Mouse (Mus musculus) fibroblast of lung, adult 2 months (primary cell): ENCODE data around the gene Morf4l2.
"Not testable (repeated sequence)": the region's sequence is repeated elsewhere in the genome, so short reads cannot be mapped to it uniquely, and the experiment has no call there.

ENCODE experiments used
- DNase-seq: peaks from one replicate; pipeline ENCODE4 v3.0.0-alpha.2; 2011; ENCODE audit warnings: low read depth

Morf4l2 gene

DNA sequence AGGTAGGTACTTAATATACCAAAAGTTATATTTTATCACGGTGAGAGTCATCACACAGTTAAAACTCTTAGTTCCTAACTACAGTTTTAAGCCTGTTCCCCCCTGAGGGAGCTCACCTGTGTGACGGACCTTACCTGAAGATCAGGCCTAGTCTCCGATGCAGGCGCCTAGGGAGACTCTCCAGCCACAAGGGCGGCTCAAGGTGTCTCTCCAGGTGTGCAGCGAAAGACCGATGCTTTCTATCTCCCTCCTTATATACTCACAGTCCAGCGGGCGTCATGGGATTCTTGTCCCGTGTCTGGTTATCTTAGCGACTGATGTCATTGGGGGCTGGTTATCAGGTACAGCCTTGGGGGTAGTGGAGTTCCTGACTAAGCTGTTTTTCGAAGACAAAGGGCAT lies at the start of gene Morf4l2:
Gene Morf4l2, minus strand, starts transcription at position 232 of the 400 bp plus-strand sequence.
- DNase-seq = no peak

DNA sequence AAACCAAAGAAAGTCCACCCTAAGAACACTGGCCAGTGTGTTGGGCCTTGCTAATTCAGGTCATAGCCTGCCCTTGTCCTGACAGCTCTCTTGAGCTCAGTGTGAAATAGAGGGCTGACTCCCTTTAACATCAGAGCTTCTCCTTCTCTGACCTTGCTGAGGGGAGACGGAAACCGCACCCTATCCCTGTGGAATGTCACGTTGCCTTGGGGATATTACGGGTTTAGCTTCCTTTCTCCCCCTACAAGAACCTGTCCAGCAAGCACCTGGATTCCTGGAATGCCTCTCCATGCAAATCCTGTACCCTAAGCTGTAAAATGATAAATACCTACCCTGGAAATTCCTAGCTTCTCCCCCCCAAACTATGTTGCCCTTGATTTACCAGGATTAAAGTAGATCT lies 46.0 kb upstream of the Morf4l2 start:
- DNase-seq = no peak

DNA sequence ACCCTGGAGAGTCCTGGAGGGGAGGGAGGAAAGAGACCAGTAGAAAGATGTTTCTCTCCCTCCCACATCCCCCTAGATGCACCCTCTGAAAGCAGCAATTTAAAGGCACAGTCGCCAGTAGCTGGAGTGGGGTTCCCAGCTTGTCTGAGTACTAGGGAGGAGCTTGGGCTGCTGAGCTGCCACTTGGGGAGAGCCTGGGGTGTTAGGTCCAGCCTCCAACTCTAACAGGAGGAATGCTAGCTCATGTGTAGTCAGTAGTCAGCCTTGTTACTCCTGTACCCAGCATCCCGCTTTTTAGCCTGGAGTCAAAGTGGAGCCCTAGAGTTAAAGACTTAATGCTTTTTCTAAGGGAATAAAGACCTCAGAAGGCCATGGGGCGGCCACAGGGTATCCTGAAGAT lies 36.6 kb upstream of the Morf4l2 start, which contains the start of gene Glra4:
Gene Glra4, minus strand, starts transcription at position 101 of the 400 bp plus-strand sequence.
- DNase-seq = no peak

DNA sequence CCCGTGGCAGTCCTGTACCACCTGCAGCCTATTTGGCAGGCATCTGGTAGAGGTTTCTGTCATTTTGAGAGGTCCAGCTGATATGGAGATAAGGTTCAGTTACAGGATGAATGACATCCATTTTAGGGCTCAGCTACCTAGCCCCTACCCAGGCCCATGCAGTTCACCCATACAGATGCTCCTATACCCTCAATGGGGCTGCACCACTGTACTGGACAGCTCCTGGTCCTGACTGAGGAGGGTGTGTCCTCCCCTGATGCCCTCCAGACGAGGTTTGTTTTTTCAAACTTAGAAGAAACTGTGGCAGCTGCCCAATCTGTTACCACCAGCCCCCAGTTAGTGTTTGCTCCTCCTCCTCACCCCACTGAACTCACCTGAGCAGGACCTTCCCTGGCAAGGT lies 35.8 kb upstream of the Morf4l2 start:
- DNase-seq = no peak

DNA sequence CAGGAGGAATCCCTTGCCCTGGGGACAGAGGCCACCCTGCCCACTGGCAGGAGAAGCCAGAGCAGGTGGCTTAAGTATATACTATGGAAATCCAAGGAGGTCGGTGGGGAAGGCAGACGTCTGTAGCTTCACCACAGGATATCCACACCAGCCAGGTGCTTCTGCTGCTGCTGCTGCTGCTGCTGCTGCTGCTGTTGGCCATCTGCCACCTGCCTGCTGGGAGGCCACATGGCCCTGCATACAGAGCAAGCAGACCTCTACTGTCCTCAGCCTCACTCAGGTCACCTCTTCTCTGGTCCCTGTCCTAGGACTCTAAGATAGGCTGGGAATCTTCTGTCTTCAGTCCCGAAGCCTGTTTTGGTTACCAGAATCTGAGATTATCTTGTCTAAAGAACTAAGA lies 34.6 kb upstream of the Morf4l2 start:
- DNase-seq = no peak

DNA sequence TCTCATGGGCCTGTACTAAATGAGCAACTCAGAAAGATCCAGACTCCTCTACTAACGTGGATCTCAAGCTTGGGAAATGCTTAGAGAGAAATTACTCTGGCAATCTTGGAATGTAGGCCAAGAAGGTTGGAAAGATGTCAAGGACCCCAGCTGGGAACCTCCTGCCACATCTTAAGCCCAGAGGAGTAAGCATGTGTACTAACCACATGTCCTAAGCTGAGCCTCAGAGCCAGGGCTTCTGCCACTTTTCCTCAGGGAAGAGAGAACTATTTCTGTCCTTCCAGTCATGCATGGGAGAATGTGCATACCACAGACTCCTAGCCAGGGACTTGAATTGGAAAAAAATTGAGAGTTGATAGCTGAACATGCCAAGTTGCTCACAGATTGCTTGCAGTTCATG lies 29.5 kb upstream of the Morf4l2 start:
- peak; percentile 23 for DNase-seq

DNA sequence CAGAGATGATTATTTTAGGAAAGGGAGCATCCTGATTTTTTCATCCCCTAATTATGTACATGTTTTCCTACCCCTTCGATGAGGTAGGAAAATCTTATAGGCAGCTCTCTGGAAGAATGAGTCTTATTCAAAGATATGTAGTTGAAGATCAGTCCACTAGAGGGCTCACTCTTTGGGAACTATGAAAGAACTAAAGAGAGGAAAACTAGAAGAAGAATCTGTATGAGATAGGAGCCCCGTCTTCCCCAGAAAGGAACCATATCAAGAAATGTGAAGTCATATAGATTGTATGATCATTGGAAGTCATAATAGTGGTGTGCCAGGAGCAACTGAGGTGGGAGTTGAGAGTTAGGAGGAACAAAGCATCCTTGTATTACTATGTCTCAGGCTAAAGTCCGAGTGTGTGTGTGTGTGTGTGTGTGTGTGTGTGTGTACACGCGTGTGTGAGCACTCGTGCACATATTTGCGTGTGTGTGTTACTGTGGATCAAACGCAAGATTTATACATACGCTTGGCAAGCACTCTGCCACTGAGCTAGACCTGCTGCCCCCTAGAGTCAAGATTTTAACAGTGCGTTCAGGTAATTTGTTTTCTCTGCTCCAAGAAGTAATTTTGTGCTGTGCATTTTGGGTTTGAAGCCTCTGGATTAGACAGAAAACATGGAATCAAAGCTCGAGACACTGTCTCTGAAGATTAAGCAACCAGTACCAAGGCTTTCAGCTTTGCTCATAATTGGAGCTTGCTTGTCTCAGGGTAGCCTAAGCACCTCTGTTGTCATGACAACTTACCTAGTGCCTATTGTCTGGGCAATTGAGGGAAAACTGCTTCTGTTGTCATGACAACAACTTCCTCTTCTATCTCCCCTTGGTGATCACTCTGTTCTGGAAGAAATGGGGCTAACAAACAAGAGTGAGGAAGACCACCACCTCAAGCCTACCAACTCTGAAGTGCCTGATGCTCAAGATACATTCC lies 17.9 kb upstream of the Morf4l2 start:
- no peak for DNase-seq

DNA sequence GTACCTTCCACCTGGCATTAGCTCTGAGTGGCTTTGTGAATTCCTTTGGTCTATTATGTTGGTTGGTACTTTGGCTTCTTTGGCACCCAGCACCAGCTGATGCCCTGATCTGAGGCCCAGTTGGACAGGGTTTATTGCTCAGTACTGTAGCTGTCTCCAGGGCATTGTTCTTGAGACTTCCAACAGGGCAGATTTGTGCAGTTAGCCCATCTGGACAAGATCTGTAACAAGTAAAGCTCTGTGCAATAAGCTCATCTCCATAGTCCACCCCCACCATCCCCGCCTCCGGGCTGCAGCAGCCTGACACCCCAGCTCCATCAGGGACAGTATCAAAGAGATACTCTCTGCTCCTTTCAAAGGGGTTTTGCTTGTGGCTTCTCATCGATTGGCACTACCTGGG lies 12.0 kb upstream of the Morf4l2 start:
- DNase-seq = no peak

DNA sequence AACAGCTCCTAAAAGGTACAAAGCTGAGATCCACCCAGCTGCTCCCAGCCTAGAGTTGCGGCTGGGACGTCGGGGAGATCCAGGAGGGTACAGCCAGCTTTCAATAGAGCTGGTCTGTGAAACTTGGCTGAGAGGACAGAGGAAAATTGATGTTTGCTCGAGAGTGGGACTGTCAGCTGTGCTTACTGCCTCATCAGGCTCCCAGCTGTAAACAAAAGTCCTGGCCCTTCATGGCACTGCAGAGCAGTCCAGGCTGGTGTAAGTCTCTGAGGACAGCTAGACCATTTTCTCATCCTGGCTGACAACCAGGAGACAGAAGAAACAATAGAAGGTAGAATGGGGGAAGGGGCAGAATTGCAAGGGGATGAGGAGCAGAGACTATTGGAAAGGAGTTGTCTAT lies 5.8 kb upstream of the Morf4l2 start:
- DNase-seq = no peak

DNA sequence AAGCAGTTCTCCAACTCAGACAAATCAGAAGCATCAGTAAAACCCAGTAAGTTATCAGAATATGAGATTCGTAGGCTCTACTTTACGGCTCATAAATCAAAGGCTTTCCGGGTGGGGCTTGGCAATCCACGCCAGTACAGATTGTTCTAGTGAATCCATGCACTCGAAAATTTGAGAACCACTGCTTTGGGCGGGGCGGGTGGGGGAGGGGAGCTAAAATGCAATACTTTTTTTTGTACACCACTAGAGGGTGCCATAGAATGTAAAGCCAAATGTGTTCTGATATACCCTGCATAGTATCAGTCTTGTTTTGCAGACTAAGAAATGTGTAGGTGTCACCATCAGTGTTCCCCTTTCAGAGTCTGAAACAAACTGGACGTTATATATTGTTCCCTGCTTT lies 1.2 kb upstream of the Morf4l2 start:
- no peak for DNase-seq

DNA sequence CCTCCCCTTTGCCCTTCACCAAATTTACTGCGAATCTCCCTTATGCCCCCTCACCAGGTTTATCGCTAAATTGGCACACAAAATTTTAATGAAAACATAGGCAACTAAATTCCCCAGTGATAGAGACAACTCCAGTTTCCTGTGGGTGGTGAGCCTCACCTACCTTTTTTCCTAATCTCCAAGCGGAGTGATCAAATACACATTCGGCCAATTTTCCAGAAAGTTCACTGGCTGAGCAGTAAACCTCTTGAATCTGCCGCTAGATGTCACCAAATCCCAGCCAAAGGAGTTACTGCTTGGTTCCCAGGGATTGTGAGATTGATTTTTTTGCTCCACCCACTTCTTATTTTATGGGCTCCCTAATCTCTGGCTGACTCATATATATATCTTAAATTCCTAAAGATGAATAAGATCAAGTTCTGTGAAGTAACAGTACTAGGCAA lies 808 bp downstream of the Morf4l2 start:
- DNase-seq = peak; percentile 37

DNA sequence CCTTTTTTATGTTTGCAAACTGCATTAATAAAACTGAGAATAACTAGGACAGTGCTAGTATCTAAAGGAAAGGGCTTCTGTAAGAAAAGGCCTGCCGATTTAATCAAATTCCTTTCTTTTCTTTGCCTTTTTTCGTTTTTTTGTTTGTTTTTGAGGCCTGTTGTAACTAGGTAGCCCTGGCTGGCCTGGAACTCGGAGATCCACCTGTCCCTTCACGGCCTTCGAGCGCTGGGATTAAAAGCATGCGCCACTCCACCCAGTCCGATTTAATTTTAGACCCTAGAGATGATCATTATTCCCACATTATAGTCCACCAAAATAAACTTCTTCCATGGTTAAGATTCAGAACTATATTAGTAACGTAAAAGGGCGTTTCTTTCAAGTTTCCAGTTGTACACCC lies 1.2 kb downstream of the Morf4l2 start:
- DNase-seq = no peak

DNA sequence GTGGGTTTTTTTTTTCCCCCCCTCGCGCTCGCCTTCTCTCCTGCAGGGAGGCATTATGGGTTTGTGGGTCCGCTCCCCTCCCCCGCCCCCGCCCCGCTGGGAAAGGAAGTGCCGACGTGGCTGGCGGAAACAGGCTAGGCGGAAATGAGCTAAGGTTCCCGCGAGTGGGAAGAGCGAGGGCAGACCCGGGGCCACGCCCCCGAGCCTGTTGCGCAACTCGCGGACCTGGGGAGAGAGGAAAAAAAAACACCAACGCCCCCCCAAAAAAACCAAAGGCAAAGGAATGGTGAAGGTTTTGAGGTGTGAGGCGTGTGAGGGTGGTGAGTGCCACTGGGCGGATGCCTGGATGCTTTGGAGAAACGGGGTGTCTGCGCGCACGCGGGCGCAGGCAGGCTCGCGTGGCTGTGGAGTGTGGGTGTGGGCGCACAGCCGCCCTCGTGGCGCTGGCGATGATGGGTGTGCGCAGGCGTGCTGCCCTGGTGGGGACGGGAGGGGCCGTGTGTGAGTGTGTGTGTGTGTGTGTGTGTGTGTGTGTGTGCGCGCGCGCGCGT lies 1.8 kb downstream of the Morf4l2 start:
- DNase-seq = peak; percentile 46

DNA sequence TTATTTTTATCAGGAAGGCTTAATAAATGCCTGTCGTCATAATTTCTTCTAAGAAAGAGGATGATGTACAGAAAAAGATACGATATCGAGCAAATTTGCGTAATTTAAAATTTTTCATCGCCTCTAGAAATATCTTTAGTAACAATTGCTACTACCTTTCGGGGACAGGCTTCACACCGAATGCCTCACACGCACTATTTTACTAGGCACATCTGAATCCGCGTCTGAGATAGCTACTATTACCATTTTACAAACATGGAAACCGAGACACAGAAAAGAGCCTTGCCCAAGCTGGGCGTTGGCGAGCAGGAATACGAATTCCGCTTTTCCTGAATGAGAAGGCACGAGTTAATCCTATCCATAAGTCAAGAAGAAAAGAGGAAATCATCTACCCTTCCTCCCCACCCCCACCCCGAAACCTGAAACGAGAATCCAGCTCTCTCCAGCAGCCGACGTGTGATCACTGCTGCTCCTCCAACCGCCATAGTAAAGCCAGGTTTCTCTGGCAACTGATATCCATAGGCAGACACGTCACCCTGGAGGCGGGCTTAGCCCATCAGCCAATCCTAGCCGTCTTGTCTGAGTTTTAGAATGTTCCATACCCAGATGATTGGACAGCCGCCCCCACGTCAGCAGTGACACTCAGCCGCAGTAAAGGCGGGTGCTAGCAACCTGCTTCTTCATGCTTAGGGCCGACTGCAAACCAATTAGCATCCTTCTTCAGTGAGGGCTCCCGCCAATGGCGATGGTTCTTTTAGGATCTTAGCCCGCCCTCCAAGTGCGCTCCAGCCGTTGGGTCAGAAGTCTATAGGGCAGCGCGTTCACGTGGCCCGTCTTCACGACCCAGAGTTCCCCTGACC lies 2.5 kb downstream of the Morf4l2 start:
- DNase-seq = peak; percentile 95

DNA sequence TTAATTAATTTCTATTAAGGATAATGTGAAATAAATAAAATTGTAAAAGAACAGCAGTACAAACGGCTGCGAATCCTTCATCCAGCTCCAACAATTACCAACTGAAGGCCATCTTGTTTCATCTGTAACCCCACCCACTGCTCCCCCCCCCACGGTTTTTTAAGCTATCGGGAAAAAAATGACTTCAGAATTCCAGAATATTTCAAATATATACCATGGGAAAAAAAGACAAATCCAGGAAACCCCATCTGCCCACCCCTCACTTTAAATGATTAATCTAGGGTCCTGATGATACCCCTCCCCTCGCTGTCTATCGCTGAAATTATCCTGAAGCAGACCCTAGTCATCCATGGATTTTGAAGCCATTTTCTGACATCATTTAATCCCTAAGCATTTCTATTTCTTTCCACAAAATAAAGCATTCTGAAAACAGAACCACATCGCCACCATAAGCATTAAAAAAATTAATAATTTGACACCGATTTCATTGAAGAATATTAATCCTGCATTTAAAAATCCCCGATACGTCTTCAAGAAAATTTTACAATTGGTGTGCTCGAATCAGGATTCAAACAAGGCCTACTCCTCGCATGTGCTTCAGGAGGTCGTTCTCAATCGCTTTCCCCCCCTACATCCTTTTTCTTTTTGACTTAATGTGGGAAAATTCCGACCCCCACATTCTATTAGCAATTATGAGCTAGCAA lies 3.3 kb downstream of the Morf4l2 start:
- no peak for DNase-seq

DNA sequence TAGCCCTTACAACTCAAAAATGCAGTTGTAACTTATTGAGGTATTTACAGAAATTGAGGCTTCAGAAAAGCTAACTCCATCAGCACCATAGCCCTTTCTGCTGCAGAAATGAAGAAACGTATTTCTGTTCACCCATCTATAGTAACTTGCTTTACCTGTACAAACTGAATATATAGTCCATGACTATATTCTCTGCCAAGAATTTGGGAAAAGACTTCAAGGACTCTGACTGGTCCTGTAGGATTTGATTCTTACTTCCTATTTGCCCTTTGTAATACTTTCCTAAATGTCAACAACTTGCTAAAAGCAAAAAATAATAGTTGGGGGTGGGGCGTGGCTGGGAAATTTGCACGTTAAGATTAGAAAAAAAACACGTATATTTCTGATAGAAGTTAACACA lies 11.5 kb downstream of the Morf4l2 start:
- no peak for DNase-seq

DNA sequence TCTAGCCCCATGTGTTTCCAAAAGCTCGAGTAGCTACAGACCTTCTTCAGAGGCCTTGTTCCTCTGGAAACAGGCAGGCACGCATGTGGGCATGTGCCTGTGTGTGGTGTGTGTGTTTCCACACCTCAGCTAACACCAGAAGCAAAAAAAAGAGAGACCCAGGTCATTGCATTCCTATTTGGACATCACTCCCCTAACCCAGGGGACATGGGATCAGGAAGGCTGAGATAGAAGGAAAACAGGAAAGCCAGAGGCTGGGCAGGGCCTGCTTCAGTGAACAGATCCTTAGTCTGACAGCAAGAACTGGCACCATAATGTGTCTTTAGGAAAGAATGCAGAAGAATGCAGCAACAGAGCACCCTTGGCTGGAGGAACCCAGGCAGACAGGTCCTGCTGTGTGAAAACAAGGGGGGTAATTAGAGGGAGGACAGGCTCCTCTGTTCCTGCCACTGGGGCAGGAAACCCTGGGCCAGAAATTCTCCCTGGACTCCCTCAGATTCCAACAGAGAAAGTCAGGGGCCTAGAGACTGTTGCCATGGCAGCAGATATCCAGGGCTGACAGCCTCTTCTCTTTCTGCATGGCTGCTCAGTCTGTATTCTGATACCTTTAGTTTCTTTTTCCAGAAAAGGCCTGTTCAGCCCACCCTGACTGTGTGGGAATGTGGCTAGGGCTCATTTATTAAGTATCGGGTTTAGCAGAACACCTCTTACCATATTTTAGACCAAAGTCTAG lies 28.6 kb downstream of the Morf4l2 start:
- DNase-seq = not testable (repeated sequence)

DNA sequence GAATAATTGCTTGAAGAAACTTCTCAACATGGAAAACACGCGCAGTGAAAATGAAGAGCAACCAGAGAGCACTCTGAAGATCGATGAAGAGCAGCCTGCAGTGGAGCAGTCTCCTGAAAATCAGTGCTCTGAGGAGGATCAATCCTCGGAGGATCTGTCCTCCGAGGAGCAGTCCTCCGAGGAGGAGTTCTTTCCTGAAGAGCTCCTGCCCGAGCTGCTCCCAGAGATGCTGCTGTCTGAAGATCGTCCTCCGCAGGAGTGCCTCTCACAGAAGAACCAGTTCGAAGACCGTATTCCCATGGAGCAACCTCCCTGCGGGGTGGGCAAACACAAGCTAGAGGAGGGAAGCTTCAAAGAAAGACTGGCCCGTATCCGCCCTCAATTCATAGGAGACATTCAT lies 34.7 kb downstream of the Morf4l2 start:
- DNase-seq = no peak

DNA sequence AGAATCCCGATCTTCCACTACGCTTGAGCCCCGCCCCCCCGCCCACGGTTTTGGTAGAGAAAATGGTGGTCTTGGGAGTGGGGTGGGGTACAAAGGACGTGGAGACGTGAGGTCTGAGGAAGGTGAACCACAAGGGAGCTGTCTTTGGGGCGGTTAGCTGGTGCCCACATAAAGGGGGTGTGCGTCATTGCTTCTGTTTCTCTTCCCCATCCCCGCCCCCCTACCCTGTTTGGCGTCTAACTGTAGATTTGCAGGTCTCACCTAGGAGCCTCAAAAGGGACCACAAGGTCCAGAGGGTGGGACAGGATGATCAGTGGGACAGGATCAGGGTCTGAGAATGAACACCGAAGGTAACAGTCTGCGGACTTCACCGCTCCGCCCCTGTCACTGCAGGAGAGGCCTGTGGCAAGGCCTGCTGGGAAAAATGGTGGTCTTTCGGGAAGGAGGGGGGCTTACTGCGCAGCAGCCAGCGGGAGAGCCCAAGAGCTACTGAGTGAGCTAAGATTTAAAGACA lies 35.3 kb downstream of the Morf4l2 start:
- peak; percentile 6 for DNase-seq

DNA sequence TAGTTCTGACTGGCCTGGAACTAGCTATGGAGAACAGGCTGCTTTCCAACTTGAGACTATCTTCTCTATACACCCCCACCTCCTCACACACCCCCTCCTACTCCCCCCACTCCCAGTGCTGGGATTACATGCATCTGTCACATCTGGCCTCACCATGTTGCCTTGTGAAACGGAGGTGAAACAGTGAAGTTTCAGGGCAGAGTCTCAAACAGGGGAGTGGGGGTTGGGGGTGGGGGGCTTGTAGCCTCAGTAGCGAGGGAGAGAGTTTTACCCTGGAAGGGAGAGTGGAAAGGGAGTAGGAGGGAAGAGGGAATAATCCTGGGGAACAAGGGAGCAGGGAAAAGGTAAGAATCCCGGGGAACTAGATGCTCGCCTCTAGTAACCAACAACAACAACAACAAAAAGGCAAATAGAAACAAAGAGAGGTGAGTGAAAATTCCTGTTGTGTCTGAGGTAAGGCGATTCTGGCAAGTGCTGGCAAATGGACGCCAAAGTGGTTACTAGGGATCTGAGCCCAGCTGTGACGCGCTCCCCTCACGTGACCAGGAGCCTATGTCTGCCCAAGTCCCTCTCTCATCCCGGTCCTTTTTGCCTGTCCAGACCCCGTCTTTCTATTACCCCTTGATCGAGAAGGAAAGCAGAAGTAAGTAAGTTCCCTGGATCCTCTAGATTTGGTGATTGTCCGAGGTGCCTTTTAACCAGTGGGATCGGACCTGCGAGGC lies 35.9 kb downstream of the Morf4l2 start, which contains the start of gene Tceal1:
Gene Tceal1, plus strand, starts transcription at position 537 of the 722 bp plus-strand sequence.
- peak; percentile 40 for DNase-seq
